Mouse (Mus musculus): Measurements from ENCODE around the gene Lhpp.

DNA sequence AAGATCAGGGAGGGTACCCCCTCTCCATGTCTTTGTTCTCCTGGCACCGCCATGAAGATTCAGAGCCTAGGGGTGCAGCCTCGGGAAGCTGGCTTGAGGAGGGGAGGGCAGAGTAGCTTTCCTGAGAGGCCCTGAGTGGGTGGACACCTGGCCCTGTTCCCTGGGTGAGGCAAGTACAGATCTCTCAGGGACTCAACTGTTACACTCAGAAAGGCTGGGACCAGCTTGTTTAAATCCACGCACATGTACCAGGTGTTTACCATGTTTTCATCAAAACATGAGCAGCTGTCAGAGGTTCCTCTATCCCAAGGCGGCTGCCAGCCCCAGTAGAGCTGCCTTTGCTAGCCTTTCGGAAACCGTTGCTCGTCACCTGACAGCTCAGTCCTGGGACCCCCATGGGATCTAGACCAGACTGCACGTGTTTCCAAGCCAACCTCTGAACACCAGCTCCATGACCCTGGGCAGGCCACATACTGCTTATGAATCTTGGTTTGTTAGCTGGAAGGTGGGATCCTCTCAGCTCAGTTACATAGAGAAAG lies 86.9 kb downstream of the Lhpp start:
- TF ChIP-seq CTCF (IDR thresholded peaks at IDR 0.05; ENCODE audit: low read depth), result no peak
- TF ChIP-seq EP300 (IDR thresholded peaks at IDR 0.05; ENCODE audit: low read depth), result no peak
